Mouse (Mus musculus) embryonic facial prominence, embryonic 10.5 days (tissue): ENCODE data around the gene Rictor. TPM values are rescaled to one million over a fixed set of nuclear protein-coding genes. Genes with fewer than 3 reads are reported as not detected.

ENCODE experiments used
- DNase-seq: peaks from one replicate; pipeline ENCODE4 v3.0.0-alpha.2; 2017; ENCODE audit warnings: low spot score
- H3K27ac ChIP-seq: fragments of 300-500 bp; sonication (generic); replicated peaks from 2 replicates; pipeline ENCODE4 v1.5.1; 2016; ENCODE audit warnings: mild to moderate bottlenecking
- H3K27me3 ChIP-seq: fragments of 300-500 bp; sonication (generic); replicated peaks from 2 replicates; pipeline ENCODE4 v1.6.1; 2016; ENCODE audit warnings: low read depth, mild to moderate bottlenecking; ENCODE audit not compliant: poor library complexity, severe bottlenecking
- H3K36me3 ChIP-seq: fragments of 300-500 bp; sonication (generic); replicated peaks from 2 replicates; pipeline ENCODE4 v1.6.1; 2016; ENCODE audit warnings: mild to moderate bottlenecking, moderate library complexity
- H3K4me1 ChIP-seq: fragments of 300-500 bp; sonication (generic); 2 replicates; pipeline ENCODE4 v1.6.1; 2016
- H3K4me3 ChIP-seq: fragments of 300-500 bp; sonication (generic); 2 replicates; pipeline ENCODE4 v1.5.1; 2016; ENCODE audit warnings: mild to moderate bottlenecking, moderate library complexity
- H3K9me3 ChIP-seq: fragments of 300-500 bp; sonication (generic); 2 replicates; pipeline ENCODE4 v1.6.1; 2016; ENCODE audit warnings: mild to moderate bottlenecking
- WGBS: fragments of 180-500 bp; shearing (Covaris S2); methylation state at CpG from one replicate; pipeline ENCODE4 v1.1.7; 2016; 5-methylcytosine and 5-hydroxymethylcytosine counted together
- polyA plus RNA-seq: library from polyadenylated mRNA; unstranded; fragments of >200 nt; fragmentation: Nextera tagmentation; extraction: Ambion mirVana; gene quantifications from 2 replicates; pipeline ENCODE4 v1.2.1, GENCODE M21; 2016

The Rictor gene
- polyA plus RNA-seq, result 35.4 and 35.8 TPM in 2 replicates

DNA sequence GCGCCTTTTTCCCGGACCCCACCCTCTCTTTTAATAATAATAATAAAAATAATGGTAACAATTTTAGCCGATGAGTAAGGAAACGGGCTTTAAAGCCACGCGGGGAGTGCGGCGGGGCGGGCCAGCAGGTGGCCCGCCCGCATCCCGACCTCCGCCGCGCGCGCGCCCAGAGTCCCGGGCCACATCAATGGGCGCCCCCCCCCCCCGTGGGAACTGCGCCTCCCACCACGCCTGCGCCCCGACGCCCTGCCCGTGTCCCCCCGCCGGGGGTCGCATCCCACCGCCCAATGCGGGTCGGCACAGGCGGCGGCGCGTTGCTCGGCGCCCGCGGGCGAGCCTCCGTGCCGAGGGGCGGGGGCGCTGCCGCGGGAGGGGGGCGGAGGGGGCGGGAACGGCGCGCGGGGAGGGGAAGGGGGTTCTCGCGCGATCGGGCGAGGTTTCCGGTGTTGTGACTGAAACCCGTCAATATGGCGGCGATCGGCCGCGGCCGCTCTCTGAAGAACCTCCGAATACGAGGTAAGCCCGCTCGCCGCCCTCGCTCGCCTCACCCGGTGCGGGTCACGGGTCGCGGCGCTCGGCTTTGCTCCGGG, at the start of gene Rictor:
Gene Rictor, plus strand, starts transcription at position 444 of the 590 bp plus-strand sequence.
- Histone ChIP-seq H3K27me3 (peaks cover 10% of the 10 kb centered on the region), H3K27ac (peak within 1 kb of the TSS; percentile 96), H3K36me3 (no peaks in the 10 kb centered on the region), H3K4me3 (peak within 1 kb of the TSS; percentile 94), H3K9me3 (no peaks in the 10 kb centered on the region), H3K4me1 (peaks cover 24% of the 10 kb centered on the region)
- DNase-seq, result peak; percentile 93
- WGBS, result under 1% methylated on average over 80 of the region's 82 CpGs

DNA sequence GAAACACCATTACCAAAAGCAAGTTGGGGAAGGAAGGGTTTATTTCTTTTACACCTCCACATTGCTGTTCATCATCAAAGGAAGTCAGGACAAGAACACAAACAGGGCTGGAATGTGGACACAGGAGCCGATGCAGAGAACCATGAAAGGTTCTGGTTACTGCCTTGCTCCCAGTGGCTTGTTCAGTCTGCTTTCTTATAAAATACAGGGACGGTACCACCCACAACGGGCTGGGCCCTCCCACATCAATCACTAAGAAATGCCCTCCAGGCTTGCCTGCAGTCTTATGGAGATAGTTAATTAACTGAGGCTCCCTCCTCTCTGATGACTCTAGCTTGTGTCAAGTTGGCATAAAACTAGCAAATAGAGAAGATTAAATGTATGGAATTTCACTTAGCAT, 46.2 kb upstream of the Rictor start:
- H3K4me3 ChIP-seq, result no peak overlapping the region
- H3K36me3 ChIP-seq, result no peaks in the 10 kb centered on the region
- no peak for DNase-seq
- H3K27me3 ChIP-seq, result no peaks in the 10 kb centered on the region
- no peaks in the 10 kb centered on the region; the same call in 1 of the 2 replicates for H3K4me1 ChIP-seq
- 57% methylated on average over 3 of the region's 3 CpGs for WGBS
- no peaks in the 10 kb centered on the region for H3K9me3 ChIP-seq
- H3K27ac ChIP-seq, result no peak overlapping the region

DNA sequence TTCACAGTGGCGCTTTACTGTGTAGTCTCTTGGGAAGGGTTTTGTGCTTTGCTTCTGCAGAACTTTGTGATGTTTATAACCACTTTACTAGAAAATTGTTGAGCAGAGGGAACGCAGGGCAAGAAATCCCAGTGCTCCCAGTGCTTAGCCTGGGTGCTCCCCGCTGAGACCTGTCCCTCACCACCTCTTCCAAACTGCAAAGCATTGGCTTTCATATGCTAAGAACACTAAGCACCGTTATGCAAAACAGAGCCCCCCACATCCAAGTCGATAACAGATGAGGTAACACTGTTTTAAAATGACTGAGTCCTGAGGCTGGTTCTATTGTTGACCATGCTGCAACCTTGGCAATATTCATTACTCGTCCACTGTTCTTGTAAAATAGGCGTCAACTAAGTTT, 44.2 kb upstream of the Rictor start:
- 63% methylated on average over 7 of the region's 7 CpGs for WGBS
- H3K27ac ChIP-seq, result no peak overlapping the region
- H3K36me3 ChIP-seq, result no peaks in the 10 kb centered on the region
- no peak overlapping the region for H3K4me3 ChIP-seq
- DNase-seq, result no peak
- H3K9me3 ChIP-seq, result no peaks in the 10 kb centered on the region
- no peaks in the 10 kb centered on the region for H3K27me3 ChIP-seq
- H3K4me1 ChIP-seq, result peaks cover 9% of the 10 kb centered on the region

DNA sequence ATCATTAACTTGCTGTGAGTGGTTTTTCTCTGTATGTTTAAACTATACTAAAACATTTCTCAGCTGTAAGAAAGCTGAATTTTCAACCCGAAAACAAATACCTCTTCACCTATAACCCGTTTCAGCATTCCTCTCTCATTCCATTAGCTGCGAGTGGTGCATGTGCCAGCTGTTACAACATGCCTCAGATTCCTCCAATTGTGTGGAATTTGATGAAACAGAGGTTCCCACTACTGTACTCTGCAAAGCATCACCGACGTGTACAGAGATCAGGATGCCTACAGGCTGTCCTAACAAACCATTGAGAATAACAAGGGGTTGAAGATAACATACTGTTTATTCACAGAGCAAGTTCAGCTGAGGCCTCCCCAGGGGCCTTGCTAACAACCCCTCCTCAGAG, 42.1 kb upstream of the Rictor start:
- Histone ChIP-seq H3K27me3 (no peaks in the 10 kb centered on the region), H3K36me3 (no peaks in the 10 kb centered on the region), H3K9me3 (no peaks in the 10 kb centered on the region), H3K4me3 (no peak overlapping the region), H3K4me1 (peaks cover 12% of the 10 kb centered on the region), H3K27ac (no peak overlapping the region)
- DNase-seq, result no peak
- 48% methylated on average over 5 of the region's 5 CpGs for WGBS

DNA sequence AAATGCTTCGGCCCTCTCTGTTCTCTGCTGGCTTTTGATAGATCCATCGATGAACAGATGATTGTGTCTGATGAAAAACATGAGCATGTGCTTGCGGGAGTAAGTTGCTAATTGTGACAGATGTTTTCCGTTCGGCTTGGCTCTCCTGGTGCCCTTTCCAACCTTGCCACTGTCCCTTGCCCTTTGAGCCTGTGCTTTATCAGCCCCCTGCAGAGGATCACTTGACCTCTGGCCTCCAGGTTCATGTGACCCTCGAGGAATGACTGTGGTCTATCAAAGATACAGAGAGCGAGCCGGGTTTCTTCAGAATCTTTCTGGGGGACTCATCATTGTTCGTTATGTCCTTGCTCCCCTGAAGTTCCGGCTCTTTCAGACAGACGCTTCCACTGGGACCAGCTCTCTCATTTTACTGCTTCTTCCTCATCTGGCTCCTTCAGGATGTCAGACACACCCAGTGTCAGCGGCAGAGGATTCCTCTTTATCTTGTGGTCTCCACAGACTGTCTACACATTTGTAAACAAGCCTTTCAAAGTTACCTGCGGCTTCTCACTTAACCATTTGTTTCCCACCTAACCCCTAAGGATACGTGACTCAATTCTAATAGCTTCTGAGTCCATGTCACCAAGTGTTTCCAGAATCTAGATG, 39.3 kb upstream of the Rictor start:
- H3K27me3 ChIP-seq, result no peaks in the 10 kb centered on the region
- peaks cover 12% of the 10 kb centered on the region for H3K4me1 ChIP-seq
- no peak overlapping the region for H3K4me3 ChIP-seq
- peak; percentile 14 for DNase-seq
- 20% methylated on average over 14 of the region's 14 CpGs for WGBS
- no peaks in the 10 kb centered on the region for H3K36me3 ChIP-seq
- no peaks in the 10 kb centered on the region for H3K9me3 ChIP-seq
- no peak overlapping the region for H3K27ac ChIP-seq

DNA sequence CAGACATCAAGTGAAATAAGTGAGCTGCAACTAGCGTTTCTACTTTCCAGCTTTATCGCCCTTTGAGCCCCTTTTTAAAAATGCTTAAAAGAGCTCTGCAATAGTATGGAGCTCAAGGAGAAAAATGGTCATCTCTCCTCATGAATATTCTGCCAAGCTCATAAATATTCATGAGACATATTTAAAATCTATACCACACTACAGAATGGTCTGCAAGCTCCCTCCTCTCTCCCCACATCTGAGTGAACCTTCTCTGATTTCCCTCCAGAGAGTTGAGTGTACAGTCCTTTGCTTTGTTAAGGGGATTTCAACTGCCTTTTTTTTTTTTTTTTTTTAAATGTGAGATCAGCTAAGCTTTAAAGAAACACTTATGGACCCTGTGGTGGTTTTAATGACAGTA, 29.7 kb upstream of the Rictor start:
- Histone ChIP-seq H3K36me3 (no peaks in the 10 kb centered on the region), H3K27ac (no peak overlapping the region), H3K4me3 (no peak overlapping the region), H3K9me3 (no peaks in the 10 kb centered on the region), H3K4me1 (no peaks in the 10 kb centered on the region), H3K27me3 (no peaks in the 10 kb centered on the region)
- 90% methylated on average over 2 of the region's 2 CpGs for WGBS
- DNase-seq, result no peak

DNA sequence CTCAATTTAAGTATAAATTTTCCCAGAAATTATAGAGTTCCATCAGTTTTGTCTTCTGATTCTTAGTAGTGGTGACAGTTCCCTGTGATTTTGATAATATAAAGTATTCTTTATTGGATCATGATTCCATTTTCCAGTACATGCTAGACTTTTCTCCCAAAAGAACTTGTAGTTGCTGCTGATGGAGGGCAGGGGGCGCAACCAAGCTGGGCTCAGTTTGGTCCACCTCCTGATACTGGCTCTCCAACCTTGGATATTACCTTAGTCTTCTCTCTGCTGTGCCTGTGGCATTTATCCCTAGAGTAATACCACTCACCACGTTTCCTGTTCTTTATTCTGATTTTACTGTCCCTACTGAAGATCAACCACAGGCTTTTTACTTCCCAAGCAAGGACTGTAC, 6.0 kb upstream of the Rictor start:
- Histone ChIP-seq H3K4me3 (no peak overlapping the region), H3K9me3 (no peaks in the 10 kb centered on the region), H3K36me3 (no peaks in the 10 kb centered on the region), H3K27me3 (peaks cover 10% of the 10 kb centered on the region), H3K27ac (no peak overlapping the region), H3K4me1 (no peaks in the 10 kb centered on the region)
- WGBS, result 67% methylated on average over 2 of the region's 2 CpGs
- DNase-seq, result no peak

DNA sequence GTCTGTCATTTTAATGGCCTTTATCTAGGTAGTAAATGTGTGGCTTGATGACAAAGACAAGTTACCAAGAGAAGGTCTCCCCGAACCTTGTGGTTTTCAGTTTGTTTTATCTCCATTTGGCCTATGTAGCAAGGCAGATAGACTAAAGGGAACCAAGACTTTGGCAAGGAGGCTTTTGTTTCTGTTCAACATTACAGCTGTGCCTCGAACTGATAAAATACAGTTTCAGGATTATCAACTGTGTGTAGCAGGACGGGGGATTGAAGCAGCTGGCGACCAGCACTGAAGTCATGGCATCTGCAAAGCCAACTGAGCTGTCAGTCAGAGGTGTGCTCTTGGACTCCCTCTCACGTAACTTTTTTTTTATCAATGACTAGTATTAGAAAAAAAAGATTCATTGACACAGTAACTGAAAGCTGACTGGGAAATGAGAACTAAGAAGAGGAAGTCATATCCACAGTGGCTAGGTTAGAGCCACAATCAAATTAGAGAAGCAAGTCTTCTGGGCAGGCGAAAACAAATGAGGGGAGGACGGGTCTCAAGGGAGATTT, 2.8 kb upstream of the Rictor start:
- no peak for DNase-seq
- Histone ChIP-seq H3K4me3 (no peak overlapping the region), H3K36me3 (no peaks in the 10 kb centered on the region), H3K27me3 (peaks cover 10% of the 10 kb centered on the region), H3K4me1 (peaks cover 11% of the 10 kb centered on the region), H3K27ac (no peak overlapping the region), H3K9me3 (no peaks in the 10 kb centered on the region)
- WGBS, result 68% methylated on average over 7 of the region's 7 CpGs

DNA sequence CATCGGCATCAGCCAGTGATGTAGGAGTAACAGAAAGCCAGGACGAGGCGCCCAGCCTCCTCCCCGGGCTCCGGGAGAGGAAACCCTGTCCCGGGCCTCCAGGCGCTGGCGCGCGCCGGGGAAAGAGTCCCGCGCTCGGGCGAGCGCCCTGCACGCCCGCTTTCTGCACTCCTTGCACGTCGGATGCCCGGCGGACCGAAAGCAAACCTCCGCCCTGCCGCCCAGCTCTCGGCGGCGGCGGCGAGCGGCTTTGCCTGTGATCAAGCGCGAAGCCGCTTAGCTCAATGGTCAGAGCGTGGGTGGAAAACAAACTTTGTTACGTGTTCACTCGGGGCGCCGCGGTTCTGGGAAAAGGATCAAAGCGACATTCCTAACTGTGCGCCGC, 636 bp upstream of the Rictor start:
- Histone ChIP-seq H3K27me3 (peaks cover 10% of the 10 kb centered on the region), H3K27ac (peak overlapping the region; percentile 96), H3K4me3 (peak overlapping the region; percentile 94), H3K9me3 (no peaks in the 10 kb centered on the region), H3K36me3 (no peaks in the 10 kb centered on the region), H3K4me1 (peaks cover 21% of the 10 kb centered on the region)
- DNase-seq, result peak; percentile 85
- WGBS, result under 1% methylated on average over 43 of the region's 43 CpGs

DNA sequence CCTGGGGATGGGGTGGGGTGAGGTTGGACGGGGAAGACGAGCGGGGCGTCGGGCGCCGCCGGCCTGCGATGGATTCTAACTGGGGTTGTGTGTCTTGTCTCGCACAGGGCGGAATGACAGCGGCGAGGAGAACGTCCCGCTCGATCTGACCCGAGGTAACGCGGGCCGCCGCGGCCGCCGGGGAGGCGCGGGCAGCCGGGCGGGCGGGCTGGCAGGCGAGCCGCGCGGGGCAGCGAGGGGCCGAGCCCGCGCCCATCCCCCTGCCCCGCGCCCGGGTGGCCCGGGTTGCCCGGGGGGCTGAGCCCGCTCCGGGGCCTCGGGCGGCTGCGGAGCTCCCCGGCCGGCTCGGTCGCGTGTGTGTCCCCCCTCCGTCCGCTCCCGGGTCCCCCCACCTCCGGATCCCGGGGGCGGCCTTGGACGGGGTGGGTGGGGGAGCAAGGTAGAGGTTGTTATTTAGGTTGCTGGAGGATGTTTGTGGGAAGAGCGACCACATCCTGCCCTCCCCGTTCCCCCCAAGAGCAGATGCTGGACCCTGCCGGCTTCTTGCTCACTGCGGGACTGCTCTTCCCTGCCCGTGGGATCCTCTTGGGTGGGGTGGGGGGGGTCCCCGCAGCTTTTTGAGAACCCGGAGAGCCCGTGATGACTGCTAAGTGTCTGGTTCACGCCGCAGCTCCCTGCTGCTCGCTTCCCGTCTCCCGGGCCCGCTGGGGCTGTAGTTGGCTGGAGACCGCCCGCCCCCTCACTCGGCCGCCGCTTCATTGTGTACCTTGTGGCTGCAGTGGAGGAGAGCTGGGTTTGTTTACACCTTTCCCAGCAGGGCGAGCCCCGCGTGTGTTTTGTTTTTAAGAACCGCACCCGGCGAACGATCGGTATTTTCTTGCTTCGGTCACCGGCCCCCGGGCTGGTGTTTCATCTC, 605 bp downstream of the Rictor start:
- WGBS, result under 1% methylated on average over 89 of the region's 89 CpGs
- H3K4me3 ChIP-seq, result peak overlapping the region; percentile 94
- H3K9me3 ChIP-seq, result no peaks in the 10 kb centered on the region
- peaks cover 30% of the 10 kb centered on the region for H3K4me1 ChIP-seq
- H3K36me3 ChIP-seq, result no peaks in the 10 kb centered on the region
- peak overlapping the region; percentile 96 for H3K27ac ChIP-seq
- peaks cover 10% of the 10 kb centered on the region for H3K27me3 ChIP-seq
- DNase-seq, result peak; percentile 70

DNA sequence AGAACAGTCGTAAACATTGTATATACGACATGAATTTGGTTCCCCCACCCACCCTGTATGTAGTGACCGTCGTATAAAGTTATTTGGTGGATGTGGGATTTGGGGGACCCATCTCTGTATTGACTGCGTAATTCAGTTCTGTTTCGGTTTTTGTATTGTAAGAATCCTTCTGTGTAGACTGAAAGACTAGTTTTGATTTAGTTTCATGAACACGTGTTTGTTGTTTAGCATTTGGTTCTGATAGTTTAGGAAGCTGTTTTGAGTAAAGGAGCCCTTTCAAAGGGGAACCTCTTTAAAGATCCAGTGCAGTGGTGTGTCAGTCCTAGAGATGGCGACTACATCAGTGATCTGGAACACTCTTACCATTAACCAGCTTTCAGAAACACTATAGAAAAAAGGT, 1.4 kb downstream of the Rictor start:
- Histone ChIP-seq H3K27me3 (peaks cover 10% of the 10 kb centered on the region), H3K4me3 (peak overlapping the region; percentile 94), H3K9me3 (no peaks in the 10 kb centered on the region), H3K36me3 (no peaks in the 10 kb centered on the region), H3K4me1 (peaks cover 35% of the 10 kb centered on the region), H3K27ac (peak overlapping the region; percentile 96; the same call in 1 of the 2 replicates)
- DNase-seq, result no peak
- WGBS, result 18% methylated on average over 8 of the region's 8 CpGs

DNA sequence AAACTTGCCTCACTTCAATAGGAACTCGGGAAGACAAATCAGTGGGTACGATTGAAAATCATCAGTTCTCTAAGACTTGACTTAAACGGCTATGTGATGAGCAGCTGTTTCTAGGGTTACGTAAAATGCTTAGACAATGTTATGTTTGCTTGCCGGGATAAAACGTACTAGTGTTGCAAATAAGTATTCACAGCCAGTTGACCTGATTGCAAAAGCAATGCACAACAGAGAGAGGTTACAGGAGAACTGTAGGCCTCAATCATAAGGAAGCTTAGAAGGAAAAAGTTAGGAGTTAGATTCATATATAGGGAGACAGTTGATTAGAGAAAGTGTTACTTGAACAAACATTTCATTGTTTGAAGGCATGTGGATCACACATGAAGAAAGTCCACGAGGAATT, 2.2 kb downstream of the Rictor start:
- DNase-seq, result no peak
- Histone ChIP-seq H3K4me1 (peaks cover 42% of the 10 kb centered on the region), H3K36me3 (no peaks in the 10 kb centered on the region), H3K9me3 (no peaks in the 10 kb centered on the region), H3K4me3 (peak overlapping the region; percentile 94; the same call in 1 of the 2 replicates), H3K27me3 (peaks cover 10% of the 10 kb centered on the region), H3K27ac (no peak overlapping the region)
- 77% methylated on average over 7 of the region's 7 CpGs for WGBS
